Mouse (Mus musculus) cerebellum, adult (tissue): ENCODE data around the gene Srm.

Experiments used
- ATAC-seq: cut with Nextera tagmentation; 2 replicates; pipeline ENCODE4 v1.9.2; 2017; ENCODE audit warnings: mild to moderate bottlenecking, moderate library complexity, mixed read lengths; ENCODE audit not compliant: insufficient number of reproducible peaks, low FRiP score, low TSS enrichment

The Srm gene

DNA sequence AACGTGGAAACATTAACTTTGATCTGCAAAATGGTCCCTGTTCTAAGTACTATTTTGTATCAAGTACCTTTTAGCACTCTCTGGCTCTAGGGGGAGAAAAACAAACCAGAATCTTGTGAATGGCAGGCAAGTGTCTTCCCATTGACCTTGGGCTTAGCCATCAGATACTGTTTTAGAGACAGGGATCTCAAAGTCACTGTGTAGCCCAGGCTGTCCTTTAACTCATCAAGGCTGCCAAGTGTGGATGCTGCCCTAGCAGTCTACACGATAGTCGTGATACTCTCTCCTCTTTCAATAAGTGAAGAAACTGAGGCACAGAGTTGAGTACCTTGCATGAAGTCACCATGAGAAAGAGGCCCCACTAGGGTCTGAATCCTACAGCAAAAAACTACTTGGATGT, 35.9 kb downstream of the Srm start:
- no peak for ATAC-seq

DNA sequence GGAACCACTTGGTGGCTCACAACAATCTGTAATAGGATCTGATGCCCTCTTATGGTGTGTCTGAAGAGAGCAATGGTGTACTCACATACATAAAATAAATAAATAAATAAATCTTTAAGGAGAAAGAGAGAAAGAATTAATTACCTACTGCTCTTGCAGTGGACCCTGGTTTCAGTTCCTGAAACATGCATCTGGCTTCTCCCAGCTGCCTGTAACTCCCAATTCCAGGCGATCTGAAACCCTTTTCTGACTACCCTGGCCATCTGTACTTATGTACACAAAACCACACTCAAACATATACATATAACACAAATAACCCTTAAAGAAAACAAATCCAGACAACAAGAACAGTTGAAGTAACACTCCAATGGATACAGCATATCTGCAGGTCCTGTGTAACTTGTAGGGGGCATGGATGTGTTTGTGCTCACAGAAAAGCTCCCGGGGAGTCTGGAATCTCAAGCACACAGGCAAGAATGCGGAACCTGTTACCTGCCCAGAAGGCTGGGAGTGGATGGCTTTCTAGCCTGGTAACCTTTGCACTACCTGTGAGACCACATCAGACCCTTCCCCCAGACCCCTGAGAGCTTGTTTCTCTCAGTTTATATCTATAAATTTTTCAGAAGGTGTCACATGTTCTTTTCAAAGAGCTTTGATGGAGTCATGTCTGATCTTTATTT, 40.9 kb downstream of the Srm start:
- ATAC-seq = no peak

DNA sequence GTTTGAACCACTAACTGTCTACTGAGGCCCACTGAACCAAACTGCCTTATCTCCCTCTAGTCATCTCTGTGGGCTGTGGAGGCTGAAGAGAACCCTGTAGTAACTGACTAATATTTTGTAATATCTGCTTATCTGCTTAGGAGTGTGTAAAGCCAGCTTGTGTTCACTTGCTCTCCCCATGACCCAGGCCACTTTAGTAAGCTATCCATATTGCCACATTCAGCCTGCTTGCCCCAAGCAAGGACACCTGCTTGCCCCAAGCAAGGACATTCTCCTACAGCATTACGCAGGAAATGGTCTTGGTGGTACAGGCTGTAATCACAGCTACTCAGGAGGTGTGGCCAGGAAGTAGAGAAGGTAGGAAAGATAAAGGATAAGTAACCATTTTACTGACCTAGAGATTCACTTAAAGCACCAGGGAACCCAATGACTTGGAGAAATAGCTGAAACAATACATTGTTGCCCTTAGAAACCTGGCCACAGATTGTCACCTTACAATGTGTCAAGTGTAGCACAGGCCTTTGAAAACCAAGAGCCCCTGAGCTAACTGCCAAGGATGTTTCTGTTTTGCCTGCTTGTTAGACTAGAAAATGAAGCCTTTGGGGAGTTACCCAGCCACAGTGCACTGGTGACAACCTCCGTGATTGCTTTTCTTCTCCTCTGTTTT, 42.2 kb downstream of the Srm start:
- no peak for ATAC-seq

DNA sequence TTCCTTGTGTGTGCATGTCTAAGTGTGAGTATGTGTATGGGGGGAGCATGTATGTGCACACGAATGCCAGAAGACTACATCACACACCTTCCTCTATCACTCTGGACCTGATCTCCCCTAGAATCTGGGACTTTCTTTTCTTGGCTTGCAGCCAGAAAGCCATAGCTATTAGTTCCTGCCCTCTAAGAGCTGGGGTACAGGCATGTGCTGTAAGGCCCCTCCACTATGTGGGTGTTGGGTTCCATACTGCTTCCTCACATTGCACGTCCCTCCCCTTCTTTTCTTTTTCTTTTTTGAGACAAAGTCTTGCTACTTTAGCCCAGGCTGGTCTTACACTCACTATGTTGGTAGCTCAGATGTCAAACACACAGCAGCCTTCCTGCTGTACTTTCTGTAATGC, 44.0 kb downstream of the Srm start:
- no peak for ATAC-seq

- no peak for ATAC-seq
Observed at GRCm38 (mm10) chr4:148638302-148638701, 47.0 kb downstream of the Srm start.

- ATAC-seq = no peak
Observed at GRCm38 (mm10) chr4:148639455-148639854, 48.2 kb downstream of the Srm start.

DNA sequence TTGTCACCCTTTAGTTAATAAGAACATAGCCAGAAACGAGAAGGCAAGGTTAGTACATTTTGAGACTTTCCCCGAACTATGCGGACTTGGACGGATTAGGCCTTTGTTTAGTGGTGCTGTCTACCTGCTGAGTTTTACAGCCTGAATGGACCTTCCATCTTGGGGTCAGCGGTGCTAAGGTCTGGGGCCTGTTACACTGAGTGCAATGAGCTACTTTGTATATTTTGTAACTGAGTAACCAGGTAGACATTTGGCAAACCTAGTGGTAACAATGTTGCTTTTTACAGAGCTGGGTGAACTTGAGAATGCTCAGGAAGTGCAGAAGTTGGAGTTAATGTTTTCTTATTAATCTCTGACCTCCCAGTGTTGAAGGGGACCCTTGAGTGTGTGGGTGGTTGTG, 49.8 kb downstream of the Srm start:
- ATAC-seq = no peak

GRCm38 (mm10) chr4:148643291-148644156, 52.2 kb downstream of the Srm start, which contains the start of gene Gm572:
Gene Gm572, plus strand, starts transcription at chr4:148643317.
- no peak for ATAC-seq

- ATAC-seq = 0 out of 2 replicates have a peak, but pooled peaks have one; percentile 40
Observed at GRCm38 (mm10) chr4:148644157-148644511, 52.8 kb downstream of the Srm start.
